Mouse (Mus musculus) midbrain, postnatal 0 days (tissue): ENCODE results near the gene Pcdh7. TPM values are rescaled to one million over a fixed set of nuclear protein-coding genes. Genes with fewer than 3 reads are reported as not detected.

ENCODE experiments used
- ATAC-seq: fragments of 200-750 bp; cut with Nextera tagmentation; 2 replicates; pipeline ENCODE4 v1.8.0; 2017; ENCODE audit warnings: moderate number of reproducible peaks, mild to moderate bottlenecking, moderate TSS enrichment, moderate library complexity; ENCODE audit not compliant: low FRiP score
- DNase-seq: peaks from one replicate; pipeline ENCODE4 v3.0.0-alpha.2; 2015; ENCODE audit warnings: low spot score
- H3K27ac ChIP-seq: fragments of 300-500 bp; sonication (generic); 2 replicates; pipeline ENCODE4 v1.5.1; 2014; ENCODE audit warnings: low read depth, mild to moderate bottlenecking, low read length, mixed read lengths
- H3K27me3 ChIP-seq: fragments of 300-500 bp; sonication (generic); 2 replicates; pipeline ENCODE4 v1.6.1; 2014; ENCODE audit warnings: low read length, control low read depth, mixed read lengths; ENCODE audit not compliant: insufficient read depth
- H3K36me3 ChIP-seq: fragments of 300-500 bp; sonication (generic); 2 replicates; pipeline ENCODE4 v1.6.1; 2014; ENCODE audit warnings: low read length, control low read depth, mixed read lengths; ENCODE audit not compliant: insufficient read depth
- H3K4me1 ChIP-seq: fragments of 300-500 bp; sonication (generic); 2 replicates; pipeline ENCODE4 v1.6.1; 2014; ENCODE audit warnings: mild to moderate bottlenecking, control low read depth, antibody characterized with exemption, low read length, mixed read lengths; ENCODE audit not compliant: insufficient read depth
- H3K4me2 ChIP-seq: fragments of 300-500 bp; sonication (generic); 2 replicates; pipeline ENCODE4 v1.6.1; 2014; ENCODE audit warnings: low read depth, mild to moderate bottlenecking, low read length, mixed read lengths; ENCODE audit not compliant: poor library complexity, severe bottlenecking
- H3K4me3 ChIP-seq: fragments of 300-500 bp; sonication (generic); 2 replicates; pipeline ENCODE4 v1.5.1; 2014; ENCODE audit warnings: low read depth, mild to moderate bottlenecking, low read length, moderate library complexity
- H3K9ac ChIP-seq: fragments of 300-500 bp; sonication (generic); replicated peaks from 2 replicates; pipeline ENCODE4 v1.6.1; 2014; ENCODE audit warnings: mild to moderate bottlenecking, low read length, moderate library complexity, mixed read lengths; ENCODE audit not compliant: poor library complexity, severe bottlenecking
- H3K9me3 ChIP-seq: fragments of 300-500 bp; sonication (generic); 2 replicates; pipeline ENCODE4 v1.6.1; 2016; ENCODE audit warnings: low read length, control low read depth
- CTCF ChIP-seq: IDR thresholded peaks from 2 replicates; pipeline ENCODE4 v1.5.1; 2016; ENCODE audit warnings: antibody characterized with exemption, mild to moderate bottlenecking
- WGBS: fragments of 180-500 bp; shearing (Covaris S2); extraction: QIAGEN DNeasy Blood & Tissue Kit; methylation state at CpG from one replicate; pipeline ENCODE4 v1.1.7; 2014; 5-methylcytosine and 5-hydroxymethylcytosine counted together
- polyA plus RNA-seq: library from polyadenylated mRNA; unstranded; fragments of >200 nt; fragmentation: Nextera tagmentation; extraction: Ambion mirVana; gene quantifications from 2 replicates; pipeline ENCODE4 v1.2.1, GENCODE M21; 2015
- total RNA-seq: library from RNA; depleted of rRNA; stranded (reverse); fragments of >200 nt; gene quantifications from 2 replicates; pipeline ENCODE4 v1.2.3, GENCODE M21; 2014

Gene Pcdh7
- total and polyA plus RNA-seq, 2 experiments from 2014 or later, result 29.6 to 157 TPM

DNA sequence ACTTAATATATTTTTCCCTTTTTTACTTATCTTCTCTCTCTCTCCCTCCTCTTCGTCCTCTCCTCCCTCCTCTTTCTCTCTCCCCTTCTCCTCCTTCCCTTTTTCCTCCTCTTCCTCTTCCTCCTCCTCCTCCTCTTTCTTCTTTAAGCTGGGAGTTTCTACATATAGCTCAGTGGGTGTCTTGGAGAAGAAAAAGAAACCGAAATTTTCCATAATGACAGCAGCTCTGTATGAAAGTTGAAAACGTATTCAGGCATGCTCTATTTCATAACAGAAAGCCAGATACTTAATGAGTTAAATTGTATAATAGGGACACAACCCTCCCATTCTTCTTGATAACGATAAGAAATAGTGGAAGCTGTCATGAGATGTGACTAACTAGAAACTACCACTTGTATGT, 246.0 kb downstream of the Pcdh7 start:
- Histone ChIP-seq H3K4me1 (no peaks in the 10 kb centered on the region), H3K36me3 (no peaks in the 10 kb centered on the region), H3K4me2 (no peak overlapping the region), H3K27me3 (no peaks in the 10 kb centered on the region), H3K9ac (no peak overlapping the region), H3K27ac (no peak overlapping the region), H3K9me3 (no peaks in the 10 kb centered on the region), H3K4me3 (no peak overlapping the region)
- DNase-seq (no peak), ATAC-seq (no peak)
- no peak for TF ChIP-seq CTCF
- 78% methylated on average over 4 of the region's 4 CpGs for WGBS

DNA sequence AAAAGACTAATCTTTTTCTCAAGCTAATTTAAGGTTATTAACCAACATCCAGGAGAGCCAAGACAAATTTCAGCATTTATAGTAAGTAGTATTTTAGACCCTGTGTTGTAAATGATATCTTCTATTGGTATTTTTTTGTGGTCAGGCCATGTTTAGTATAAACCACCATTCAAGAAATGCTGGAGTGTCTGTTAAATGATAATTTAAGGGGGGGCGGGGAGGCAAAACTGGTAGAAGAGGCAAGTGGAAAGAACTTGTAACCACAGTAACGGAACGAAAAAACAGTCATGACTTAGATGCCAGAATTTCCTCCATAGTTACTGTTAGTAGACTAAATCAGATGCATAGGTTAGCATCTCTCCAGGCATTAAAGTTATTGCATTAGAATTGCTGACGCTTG, 246.4 kb downstream of the Pcdh7 start:
- Histone ChIP-seq H3K9ac (no peak overlapping the region), H3K36me3 (no peaks in the 10 kb centered on the region), H3K4me2 (no peak overlapping the region), H3K4me3 (no peak overlapping the region), H3K27me3 (no peaks in the 10 kb centered on the region), H3K27ac (no peak overlapping the region), H3K9me3 (no peaks in the 10 kb centered on the region), H3K4me1 (no peaks in the 10 kb centered on the region)
- TF ChIP-seq CTCF, result no peak
- DNase-seq, result no peak
- ATAC-seq, result no peak
- 87% methylated on average over 4 of the region's 4 CpGs for WGBS

DNA sequence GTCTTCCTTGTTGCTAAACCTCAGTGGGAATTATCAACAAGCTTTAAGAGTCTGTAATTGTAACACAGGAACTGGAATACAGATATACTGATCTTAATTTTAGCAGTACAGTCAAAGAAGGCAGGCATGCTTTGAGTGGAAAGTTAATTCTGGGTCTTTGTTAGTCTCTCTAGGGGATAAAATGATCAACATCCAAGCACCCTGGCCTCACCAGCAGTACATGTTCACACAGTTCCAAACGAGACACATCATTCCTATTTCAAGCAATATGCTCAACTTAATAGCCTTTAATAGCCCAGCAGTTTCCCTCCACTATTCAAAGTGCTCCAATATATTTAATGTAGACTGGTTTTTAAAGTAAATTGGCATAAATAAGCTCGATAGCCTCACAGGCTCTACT, 275.8 kb downstream of the Pcdh7 start:
- Histone ChIP-seq H3K27ac (no peak overlapping the region), H3K9ac (no peak overlapping the region), H3K4me2 (no peak overlapping the region), H3K9me3 (no peaks in the 10 kb centered on the region), H3K27me3 (no peaks in the 10 kb centered on the region), H3K4me1 (no peaks in the 10 kb centered on the region), H3K4me3 (no peak overlapping the region), H3K36me3 (no peaks in the 10 kb centered on the region)
- ATAC-seq, result no peak
- TF ChIP-seq CTCF, result no peak
- DNase-seq, result no peak
- WGBS, result 89% methylated on average over 2 of the region's 2 CpGs

DNA sequence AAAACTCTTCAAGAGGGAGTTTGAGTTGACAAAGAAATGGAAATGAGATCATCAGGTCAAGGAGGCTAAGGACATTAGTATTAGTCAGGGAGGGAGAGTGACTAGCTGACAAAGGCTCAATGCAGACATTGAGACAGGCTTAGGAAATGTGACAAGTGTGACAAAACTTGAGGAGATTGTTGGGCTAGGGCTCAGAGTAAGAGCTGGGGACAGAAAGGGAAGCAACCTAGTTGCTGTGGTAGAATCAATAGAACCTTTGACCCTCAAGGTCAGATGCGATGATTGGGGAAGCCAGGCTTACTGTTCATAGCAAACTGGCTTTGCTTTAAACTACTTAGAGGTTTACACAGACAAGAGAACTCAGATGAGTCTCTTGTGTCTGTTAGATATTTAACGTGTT, 303.6 kb downstream of the Pcdh7 start:
- Histone ChIP-seq H3K9me3 (no peaks in the 10 kb centered on the region), H3K4me2 (no peak overlapping the region), H3K27me3 (no peaks in the 10 kb centered on the region), H3K27ac (no peak overlapping the region), H3K4me3 (no peak overlapping the region), H3K9ac (no peak overlapping the region), H3K4me1 (peaks cover 4% of the 10 kb centered on the region), H3K36me3 (no peaks in the 10 kb centered on the region)
- no peak for DNase-seq
- TF ChIP-seq CTCF, result no peak
- no peak for ATAC-seq
- 25% methylated on average over 2 of the region's 2 CpGs for WGBS

DNA sequence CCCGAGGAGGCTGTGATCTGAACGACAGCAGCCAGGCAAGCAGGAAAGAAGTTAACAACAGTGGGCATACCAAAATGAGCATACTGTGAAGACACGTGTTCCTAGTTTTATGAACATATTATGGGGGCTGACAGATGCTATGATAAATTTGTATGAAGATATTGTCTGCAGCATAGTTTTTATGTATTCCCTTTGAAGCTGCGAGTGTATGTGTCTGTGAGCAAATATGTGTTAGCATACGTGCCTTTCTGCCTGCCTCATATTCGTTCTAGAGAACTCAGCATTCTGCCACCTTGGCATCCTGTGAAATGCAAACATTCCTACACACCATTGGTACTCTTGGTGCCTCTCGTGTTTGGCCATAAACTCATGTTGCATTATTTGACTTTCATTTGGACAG, 307.4 kb downstream of the Pcdh7 start:
- Histone ChIP-seq H3K9ac (no peak overlapping the region), H3K4me1 (peaks cover 4% of the 10 kb centered on the region), H3K4me2 (no peak overlapping the region), H3K27me3 (no peaks in the 10 kb centered on the region), H3K4me3 (no peak overlapping the region), H3K9me3 (no peaks in the 10 kb centered on the region), H3K36me3 (no peaks in the 10 kb centered on the region), H3K27ac (no peak overlapping the region)
- WGBS, result 62% methylated on average over 7 of the region's 7 CpGs
- DNase-seq (no peak), ATAC-seq (no peak)
- no peak for TF ChIP-seq CTCF

DNA sequence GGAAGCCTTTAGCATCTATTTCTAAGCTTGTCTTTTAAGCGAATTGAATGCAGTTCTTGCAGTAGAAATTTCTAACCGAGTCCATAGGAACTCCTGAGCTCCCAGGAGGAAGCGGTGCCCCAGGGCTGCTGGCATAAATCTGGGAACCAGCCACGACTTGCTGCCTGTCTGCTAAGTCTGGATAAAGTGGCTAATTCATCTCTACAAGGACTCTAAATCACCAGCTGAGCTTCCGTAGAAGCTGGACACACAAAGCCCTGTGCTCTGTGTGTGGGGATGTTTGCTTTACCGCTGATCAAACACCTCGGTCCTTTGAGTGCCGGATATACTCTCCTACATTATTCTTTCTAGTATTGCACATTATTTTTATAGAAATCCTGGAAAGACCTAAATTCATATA, 308.0 kb downstream of the Pcdh7 start:
- TF ChIP-seq CTCF, result no peak
- Histone ChIP-seq H3K36me3 (no peaks in the 10 kb centered on the region), H3K9me3 (no peaks in the 10 kb centered on the region), H3K9ac (no peak overlapping the region), H3K27ac (no peak overlapping the region), H3K4me2 (no peak overlapping the region), H3K4me1 (peaks cover 4% of the 10 kb centered on the region), H3K4me3 (no peak overlapping the region), H3K27me3 (no peaks in the 10 kb centered on the region)
- WGBS, result 23% methylated on average over 8 of the region's 8 CpGs
- peak; percentile 39 for DNase-seq
- no peak for ATAC-seq

DNA sequence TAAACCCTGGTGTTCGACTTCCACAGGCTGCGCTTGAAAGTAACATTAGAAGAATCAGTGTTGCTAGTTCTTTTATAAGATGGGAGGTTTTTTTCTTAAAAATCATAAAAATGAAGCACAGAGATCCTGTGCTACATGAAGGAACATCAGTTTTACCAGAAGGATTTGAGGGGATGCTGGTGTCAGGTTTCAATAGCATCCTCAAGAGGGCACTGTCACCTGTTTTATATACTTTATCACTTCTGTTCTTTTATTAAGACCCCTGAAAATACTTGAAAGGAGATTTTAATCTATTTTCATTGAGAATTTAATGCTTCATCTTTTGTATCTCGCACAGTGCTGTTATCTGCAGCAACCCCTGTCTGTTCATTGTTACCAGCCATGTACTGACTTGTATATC, 322.1 kb downstream of the Pcdh7 start:
- ATAC-seq, result no peak
- Histone ChIP-seq H3K27me3 (no peaks in the 10 kb centered on the region), H3K27ac (no peak overlapping the region), H3K9ac (no peak overlapping the region), H3K9me3 (no peaks in the 10 kb centered on the region), H3K4me1 (no peaks in the 10 kb centered on the region), H3K4me2 (no peak overlapping the region), H3K4me3 (no peak overlapping the region), H3K36me3 (no peaks in the 10 kb centered on the region)
- 62% methylated on average over 3 of the region's 3 CpGs for WGBS
- peak; percentile 59 for DNase-seq
- TF ChIP-seq CTCF, result peak; percentile 66
